Mouse (Mus musculus) E14TG2a.4 (cell line): Measurements from ENCODE around the gene N4bp1.

ENCODE experiments used
- CTCF ChIP-seq: conservative IDR thresholded peaks from 2 replicates; pipeline ENCODE4 v1.5.1; 2014; ENCODE audit warnings: low read length
- NANOG ChIP-seq: IDR thresholded peaks from 2 replicates; pipeline ENCODE4 v1.6.1; 2014; ENCODE audit warnings: borderline replicate concordance, low read length, mixed read lengths

GRCm38 (mm10) chr8:86826538-86826937 lies 58.5 kb downstream of the N4bp1 start:
- TF ChIP-seq CTCF (no peak), NANOG (no peak)
